Mouse (Mus musculus) spleen, adult 18-20 months (tissue): ENCODE data around the gene Slc25a42.

Source experiments
- DNase-seq, 2 experiments: peaks; one replicate each; pipeline ENCODE4 v3.0.0; 2022; ENCODE audit warnings: mixed read lengths in 2 of 2

Slc25a42 gene

DNA sequence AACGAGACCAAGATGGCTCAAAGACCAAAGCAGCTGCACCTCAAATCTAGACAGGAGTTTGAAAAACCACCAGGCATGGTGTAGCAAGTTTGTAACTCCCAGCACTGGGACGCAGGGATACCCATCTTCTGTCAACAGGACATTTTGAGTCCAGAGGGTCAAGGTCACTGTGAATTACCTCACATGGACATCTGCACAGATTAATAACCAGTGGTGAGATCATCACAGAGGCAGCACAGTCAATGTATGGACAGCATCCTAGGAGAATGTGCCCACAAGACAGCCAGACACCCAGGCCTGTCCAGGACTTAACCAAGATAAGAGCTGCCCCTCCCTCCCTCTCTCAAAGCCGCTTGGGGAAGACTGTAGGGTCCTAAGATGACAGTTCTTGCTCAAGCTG is 42.0 kb downstream of the Slc25a42 start:
- DNase-seq: no peak

DNA sequence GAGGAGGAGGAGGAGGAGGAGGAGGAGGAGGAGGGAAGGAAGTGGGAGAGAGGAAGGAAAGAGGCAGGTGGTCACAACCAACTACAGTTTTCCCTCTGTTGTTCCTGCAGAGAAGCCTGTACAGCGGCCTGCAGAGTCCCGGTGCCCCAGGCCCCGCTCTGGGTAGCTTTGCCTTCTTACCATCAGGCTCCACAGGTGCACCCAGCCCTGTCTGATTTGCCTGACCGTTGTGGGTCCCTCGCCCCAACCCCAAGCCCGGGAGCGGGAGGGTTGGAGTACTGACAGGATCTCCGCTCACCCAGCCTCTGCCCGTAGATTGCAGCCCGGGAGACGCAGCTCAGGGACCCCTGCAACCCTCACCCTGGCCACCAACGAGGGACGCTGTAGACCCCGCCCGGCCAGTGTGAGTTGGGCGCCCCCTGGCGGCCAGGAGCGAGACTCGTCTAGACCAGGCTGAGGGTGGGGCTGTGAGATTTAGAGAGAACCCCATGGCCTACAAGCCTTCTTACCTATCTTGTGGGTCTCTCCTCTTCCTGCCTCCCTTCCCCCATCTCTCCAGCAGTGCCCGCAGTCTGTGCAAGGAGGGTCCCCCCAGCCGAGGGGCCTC is 45.5 kb downstream of the Slc25a42 start:
- peak; percentile 54 to 80 for DNase-seq

DNA sequence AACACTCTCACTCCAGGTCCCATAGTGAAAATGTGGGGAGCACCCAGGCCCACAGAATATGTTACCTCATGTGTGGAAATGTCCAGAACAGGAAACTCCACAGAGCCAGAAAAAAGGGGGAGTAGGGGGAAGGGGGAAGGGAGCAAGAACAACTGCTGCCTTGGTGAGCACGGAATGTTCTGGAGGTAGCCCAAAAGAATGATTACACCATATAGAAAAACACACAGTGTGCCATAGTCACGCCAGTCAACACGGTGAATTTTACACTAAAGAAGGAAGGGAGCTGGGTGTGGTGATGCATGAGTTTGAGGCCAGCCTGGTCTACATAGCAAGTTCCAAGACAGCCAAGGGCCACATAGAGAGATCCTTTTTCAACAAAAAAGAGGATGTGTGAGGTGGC is 48.8 kb downstream of the Slc25a42 start:
- DNase-seq: no peak

DNA sequence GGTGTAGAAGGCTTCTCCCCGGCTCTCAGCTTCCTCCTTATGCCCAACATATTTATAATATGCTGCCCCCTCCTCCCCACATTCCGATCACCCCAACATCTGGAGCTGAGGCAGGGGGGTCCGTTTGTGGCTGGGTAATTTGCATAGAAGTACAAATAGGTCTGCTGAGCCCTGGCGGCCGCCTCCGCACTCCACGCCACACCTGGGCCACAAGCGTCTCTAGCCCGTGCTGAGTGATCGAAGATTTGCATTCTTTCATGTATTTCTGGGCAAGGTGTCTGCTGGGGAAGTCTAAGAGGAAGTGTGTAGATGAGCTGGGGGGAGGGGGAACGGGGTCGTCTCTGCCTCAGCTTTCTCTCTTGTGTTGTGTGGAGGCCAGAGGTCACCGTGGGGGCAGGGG is 52.1 kb downstream of the Slc25a42 start:
- peak; percentile 64 to 67 for DNase-seq

DNA sequence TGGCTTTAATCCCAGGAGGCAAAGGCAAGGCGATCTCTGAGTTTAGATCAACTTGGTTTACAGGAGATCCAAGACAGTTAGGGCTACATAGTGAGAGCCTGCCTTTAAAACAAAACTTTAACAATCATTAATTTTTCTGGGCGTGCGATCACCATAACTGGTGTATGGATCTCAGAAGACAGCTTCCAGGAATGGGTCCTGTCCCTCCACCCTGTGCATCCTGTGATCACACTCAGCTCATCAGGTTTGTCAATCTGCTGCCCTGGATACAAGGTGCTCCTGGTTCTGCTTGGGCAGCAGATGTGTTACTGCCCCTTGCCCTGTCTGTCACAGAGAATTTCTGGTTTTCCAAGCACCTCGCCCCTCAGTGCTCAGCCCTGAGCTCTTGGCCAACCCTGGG is 52.9 kb downstream of the Slc25a42 start:
- DNase-seq: no peak

DNA sequence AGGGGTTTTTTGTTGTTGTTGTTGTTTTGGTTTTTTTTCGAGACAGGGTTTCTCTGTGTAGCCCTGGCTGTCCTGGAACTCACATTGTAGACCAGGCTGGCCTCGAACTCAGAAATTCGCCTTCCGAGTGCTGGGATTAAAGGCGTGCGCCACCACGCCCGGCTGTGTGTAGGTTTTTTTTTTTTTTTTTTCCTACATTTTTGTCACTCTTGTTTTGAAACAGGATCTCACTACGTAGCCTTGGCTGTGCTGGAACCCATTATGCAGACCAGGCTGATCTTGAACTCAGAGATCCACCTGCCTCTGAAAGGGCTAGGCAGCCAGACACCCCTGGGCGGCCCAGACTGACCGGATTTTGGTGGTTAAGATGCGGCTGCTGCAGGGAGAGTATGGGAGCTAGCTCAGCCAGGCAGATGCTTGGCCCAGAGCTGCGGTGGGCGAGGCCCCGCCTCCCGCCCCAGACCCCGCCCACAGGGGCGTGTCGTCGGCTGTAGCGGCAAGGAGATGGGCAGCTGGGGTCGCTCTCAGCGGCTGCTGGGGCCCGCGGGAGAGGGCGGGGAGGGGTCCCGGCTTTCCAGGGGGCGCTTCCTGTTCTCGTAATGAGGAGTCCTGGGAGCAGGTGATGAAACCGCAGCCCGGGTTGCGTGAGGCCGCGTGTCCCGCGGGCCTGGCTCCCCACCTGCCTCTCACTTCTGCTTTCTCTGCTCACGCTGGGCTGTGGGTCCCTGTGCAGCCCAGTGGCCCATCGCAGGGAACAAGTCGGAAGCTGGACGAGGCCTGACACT is 53.8 kb downstream of the Slc25a42 start:
- DNase-seq: peak; percentile 66 to 84

DNA sequence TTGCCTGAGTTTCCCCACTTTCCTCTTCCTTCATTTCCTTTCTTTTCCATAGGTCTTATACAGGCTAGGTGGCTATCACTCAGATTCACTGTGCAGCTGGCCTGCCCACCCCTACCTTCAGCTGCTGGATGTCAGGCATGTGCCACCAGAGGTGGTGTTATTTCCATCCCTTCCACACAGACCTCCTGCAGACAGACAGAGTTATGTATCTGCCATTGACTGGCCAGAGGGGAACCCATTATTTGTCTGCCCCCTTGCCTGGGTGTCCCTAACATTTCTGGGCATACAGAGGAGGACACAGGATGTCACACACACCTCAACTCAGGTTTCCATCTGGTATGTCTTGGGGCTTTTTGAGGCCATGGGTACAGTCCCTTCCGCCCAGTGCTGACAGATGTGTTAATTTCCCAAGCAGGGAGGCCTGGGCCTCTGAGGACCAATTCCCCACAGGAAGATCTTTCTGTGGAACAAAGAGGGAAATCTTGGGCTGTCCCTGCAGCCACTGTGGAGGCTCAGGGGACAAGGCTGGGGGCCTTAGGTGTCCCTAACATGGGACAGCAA is 54.8 kb downstream of the Slc25a42 start:
- DNase-seq: no peak

DNA sequence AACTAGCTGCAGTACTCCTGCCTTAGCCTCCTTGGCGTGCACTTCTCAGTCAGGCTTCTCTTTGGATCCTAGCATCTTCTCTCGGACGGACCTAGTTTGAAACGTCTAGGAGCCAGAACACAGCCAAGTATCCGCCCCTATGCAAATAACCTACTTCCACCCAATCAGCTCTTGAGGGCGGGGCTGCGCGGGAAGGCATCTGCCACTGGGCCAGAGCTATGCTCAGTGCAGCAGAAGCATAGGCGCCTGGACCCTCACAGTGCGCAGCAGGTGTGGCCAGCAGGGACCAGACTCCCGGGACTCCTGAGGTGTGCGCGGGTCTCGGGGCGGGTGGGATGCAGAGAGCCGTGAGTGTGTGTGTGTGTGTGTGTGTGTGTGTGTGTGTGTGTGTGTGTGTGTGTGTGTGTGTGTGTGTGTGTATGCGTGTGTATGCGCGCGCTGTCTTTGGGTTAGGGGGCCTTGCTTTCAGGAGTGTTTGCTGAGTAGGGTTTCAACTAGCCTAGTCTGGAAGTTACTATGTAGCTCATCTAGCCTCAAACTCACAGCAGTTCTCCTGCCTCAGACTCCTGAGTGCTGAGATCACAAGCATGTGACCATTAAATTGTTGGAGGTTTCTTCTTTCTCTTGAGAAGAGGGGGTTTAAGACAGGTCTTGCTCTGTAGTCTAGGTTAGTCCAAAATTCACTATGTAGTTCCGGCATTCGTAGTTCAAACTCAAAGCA is 59.4 kb downstream of the Slc25a42 start:
- peak; percentile 56 to 68 for DNase-seq

DNA sequence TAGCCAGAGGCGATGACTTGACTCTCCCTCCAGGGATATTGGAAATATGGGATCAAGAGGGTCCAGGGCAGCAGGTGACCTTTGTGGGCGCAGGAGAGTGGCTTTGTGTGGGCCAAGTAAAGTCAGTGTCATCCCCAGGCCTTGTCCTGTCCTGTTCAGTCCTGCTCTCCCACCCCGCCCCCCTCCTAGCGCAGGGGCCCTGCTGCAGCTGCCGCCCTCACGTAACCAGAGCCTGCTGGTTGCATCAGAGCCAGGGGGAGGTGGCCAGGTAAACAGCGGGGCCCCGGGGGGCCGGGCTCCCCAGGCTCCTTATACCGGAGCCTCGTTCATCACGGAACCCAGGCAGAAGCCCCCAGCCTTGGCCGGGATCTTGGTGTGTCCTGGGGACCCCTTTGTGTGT is 61.9 kb downstream of the Slc25a42 start:
- DNase-seq: no peak

DNA sequence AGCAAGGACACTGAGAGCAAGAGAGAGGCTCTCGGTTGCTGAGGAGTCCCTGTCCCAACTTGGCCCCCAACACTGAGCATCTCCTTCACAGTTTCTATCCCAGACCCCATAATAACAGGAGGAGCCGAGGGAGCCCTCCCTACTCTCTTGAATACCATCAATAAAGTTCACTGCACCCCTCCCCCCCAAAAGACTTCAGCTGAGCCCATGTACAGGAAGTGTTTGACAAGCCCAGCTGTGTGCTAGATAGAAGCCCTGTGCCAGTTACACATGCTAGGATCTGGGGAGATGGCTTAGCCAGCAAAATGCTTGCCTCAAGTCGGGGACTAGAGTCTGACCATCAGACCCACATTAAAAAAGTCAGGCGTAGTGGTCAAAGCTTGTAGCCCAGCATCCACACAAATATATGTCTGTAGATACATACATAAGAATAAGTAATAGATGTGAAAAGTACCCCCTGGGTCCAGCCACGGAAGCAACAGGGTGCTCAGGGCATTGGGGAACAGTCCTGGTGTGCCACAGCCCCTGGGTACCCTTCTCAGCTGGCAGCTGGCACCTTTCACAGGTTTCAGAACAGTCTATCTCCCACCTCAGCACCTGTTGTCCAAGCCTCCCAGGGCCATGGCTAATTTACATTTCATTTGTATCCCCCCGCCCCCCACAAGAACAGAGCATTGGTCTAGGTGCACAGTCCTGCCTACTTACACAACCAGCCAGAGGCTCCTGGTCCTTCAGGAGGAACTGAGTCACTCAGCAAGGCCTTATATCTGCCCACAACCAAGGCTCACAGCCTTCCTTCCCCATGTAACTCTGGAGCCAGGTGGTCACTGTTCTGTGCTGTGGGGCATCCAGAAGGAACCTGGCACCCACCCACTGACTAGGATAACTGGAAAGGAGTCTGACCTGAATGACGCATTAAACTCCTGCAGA is 64.2 kb downstream of the Slc25a42 start:
- no peak for DNase-seq

DNA sequence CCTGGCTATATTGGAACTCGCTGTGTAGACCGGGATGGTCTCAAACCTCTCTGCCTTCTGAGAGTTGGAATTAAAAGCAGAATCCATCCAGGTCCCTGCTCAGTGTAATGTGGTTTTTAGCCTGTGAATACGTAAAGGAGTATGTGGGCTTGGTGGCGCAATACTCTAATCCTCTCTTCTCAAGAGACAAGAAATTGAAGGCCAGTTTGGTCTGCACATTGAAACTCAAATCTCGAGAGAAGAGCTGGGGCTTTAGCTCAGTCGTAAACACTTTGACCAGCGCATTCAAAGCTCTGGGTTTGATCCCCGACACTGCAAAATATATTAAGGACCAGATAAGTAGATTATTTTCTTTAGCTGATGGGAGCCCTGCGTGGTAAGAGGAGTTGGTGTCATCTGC is 72.1 kb downstream of the Slc25a42 start:
- DNase-seq: no peak

DNA sequence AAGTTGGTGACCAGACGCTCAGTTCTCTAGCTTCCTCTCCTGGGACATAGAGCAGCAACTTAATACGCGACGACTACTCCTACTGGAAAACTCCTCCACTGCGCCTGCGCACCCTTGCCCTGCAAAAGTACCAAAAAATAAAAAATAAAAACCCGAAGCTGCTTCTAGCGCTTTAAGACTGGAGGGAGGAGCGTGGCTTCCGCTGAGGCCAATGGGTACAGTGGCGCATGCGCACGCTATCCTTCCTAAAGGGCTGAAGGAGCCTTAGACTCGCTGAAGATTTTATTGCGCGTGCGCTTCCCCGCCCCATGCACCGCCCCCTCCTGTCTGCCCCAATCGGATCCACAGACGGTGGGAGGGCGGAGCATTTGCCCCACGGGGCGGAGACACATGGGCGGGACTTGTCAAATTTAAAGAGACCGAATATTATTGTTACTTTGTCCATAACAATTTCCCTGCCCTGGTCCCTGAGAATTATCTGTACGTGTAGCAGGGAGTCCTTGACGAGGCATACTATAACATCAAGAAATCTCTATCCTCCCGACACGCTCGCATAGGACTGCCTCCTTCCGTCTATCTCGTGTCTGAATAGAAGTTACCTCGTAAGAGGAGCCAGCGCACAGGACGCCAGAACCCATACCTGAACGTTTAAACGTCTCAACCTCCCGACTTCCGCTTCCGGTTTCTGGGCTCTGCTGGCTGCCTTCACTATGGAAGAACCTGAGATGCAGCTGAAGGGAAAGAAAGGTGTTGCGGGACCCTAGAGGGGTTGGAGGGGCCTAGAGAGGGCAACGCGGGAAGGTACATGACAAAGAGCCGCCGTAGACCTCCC is 72.9 kb downstream of the Slc25a42 start, which contains the start of the genes Rfxank, Borcs8 and Mef2b:
Rfxank (minus strand) TSS at position 129 of the 832 bp plus-strand sequence.
Borcs8 (plus strand) TSS at position 474 of the 832 bp plus-strand sequence.
Mef2b (plus strand) TSS at position 686 of the 832 bp plus-strand sequence.
- DNase-seq: peak; percentile 99

DNA sequence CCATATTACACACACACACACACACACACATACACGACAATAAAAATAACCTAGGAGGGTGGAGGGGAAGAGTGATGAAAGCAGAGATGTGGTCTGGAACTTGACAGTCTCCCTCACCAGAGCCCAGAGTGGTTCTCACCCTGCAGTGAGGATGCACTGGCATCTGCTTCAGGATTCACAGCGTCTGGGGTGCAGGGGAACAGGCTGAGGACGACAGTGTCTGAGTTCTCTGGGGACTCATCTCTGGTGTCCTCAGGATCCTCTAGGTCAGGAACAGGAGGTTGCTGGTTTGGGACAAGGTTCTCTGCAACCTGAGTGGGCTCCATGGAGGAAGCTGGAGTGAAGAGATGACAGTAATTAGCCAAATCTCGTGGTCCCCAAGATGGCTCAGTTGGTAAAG is 74.2 kb downstream of the Slc25a42 start:
- DNase-seq: no peak

DNA sequence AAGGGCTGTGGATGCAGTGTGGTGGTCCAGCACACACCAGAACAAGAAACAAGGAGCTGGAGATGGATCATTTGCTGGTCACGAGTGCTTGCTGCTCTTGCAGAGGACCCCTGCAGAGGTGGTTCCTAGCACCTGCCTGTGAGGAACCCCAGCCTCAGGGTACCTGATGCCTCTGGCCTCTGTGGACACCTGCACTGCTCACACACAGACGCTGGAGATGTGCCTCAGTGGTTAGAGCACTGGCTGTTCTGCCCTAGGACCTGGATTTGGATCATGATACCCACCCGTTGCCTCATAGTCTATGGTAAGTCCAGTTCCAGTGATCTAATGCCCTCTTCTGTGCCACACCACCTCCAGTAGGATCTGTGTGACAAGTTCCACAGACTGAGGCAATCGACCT is 75.5 kb downstream of the Slc25a42 start:
- no peak for DNase-seq

DNA sequence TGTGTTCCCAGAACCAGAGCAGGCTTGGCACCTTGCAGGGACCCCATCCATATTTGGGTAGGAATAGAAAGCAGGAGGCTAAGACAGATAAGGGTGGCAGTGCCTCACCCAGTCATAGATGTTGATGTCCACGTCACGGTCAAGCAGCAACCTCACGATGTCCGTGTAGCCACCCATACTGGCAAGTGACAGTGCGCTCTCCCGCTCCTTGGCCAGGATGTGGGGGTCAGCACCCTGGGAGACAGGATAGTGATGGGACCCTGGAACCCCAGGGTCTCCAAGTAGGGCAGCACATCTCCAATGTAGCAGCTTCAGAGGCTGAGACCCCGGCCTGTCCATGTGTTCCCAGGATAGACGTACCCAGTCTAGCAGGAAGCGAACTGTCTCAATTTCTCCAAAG is 77.2 kb downstream of the Slc25a42 start:
- no peak for DNase-seq
